Mouse (Mus musculus) neural tube, embryonic 12.5 days (tissue): Measurements from ENCODE around the gene Slc8a1. TPM values are rescaled to one million over a fixed set of nuclear protein-coding genes. Genes with fewer than 3 reads are reported as not detected.
A peak's percentile ranks its signal among the peaks of the same experiment; 100 is the strongest.

Experiments
- ATAC-seq: fragments of 200-750 bp; cut with Nextera tagmentation; 2 replicates; pipeline ENCODE4 v1.8.0; 2017; ENCODE audit warnings: low read depth, mild to moderate bottlenecking, moderate TSS enrichment, moderate library complexity; ENCODE audit not compliant: low FRiP score
- H3K27ac ChIP-seq: fragments of 300-500 bp; sonication (generic); 2 replicates; pipeline ENCODE4 v1.5.1; 2016
- H3K27me3 ChIP-seq: fragments of 300-500 bp; sonication (generic); replicated peaks from 2 replicates; pipeline ENCODE4 v1.6.1; 2016; ENCODE audit warnings: mild to moderate bottlenecking
- H3K36me3 ChIP-seq: fragments of 300-500 bp; sonication (generic); 2 replicates; pipeline ENCODE4 v1.6.1; 2016; ENCODE audit warnings: mild to moderate bottlenecking
- H3K4me1 ChIP-seq: fragments of 300-500 bp; sonication (generic); 2 replicates; pipeline ENCODE4 v1.6.1; 2016
- H3K4me2 ChIP-seq: fragments of 300-500 bp; sonication (generic); replicated peaks from 2 replicates; pipeline ENCODE4 v1.6.1; 2016; ENCODE audit warnings: mild to moderate bottlenecking
- H3K4me3 ChIP-seq: fragments of 300-500 bp; sonication (generic); 2 replicates; pipeline ENCODE4 v1.5.1; 2016
- H3K9ac ChIP-seq: fragments of 300-500 bp; sonication (generic); 2 replicates; pipeline ENCODE4 v1.6.1; 2016; ENCODE audit warnings: mild to moderate bottlenecking
- H3K9me3 ChIP-seq: fragments of 300-500 bp; sonication (generic); 2 replicates; pipeline ENCODE4 v1.6.1; 2016; ENCODE audit warnings: mild to moderate bottlenecking
- WGBS: fragments of 180-500 bp; shearing (Covaris S2); methylation state at CpG from one replicate; pipeline ENCODE4 v1.1.7; 2016; 5-methylcytosine and 5-hydroxymethylcytosine counted together
- polyA plus RNA-seq: library from polyadenylated mRNA; unstranded; fragments of >200 nt; fragmentation: Nextera tagmentation; extraction: Ambion mirVana; gene quantifications from 2 replicates; pipeline ENCODE4 v1.2.1, GENCODE M21; 2016

The Slc8a1 gene
- polyA plus RNA-seq, 1 experiment from 2014 or later, result 8.6 TPM

DNA sequence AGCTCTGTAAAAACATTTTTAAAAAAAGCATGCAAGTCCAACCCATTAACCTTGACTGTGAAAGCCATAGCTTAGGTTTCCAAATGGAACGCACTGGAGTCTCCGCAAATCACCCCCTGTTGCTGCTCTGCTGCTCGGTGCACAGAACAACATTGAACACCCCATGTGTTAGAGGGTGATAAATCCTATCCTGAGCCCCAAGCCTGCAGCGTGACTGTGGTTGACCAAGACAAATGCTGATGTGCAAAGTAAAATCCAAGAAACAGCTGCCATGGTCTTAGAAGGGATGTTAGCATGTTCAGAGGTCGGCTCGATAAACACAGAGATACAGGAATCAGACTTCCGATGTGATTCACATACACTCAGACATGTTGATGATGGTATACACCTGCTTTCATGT is 346.7 kb downstream of the Slc8a1 start:
- H3K9me3 ChIP-seq, result no peaks in the 10 kb centered on the region
- H3K4me3 ChIP-seq, result no peak overlapping the region
- no peaks in the 10 kb centered on the region for H3K27me3 ChIP-seq
- peaks cover 3% of the 10 kb centered on the region; the same call in 1 of the 2 replicates for H3K4me1 ChIP-seq
- H3K27ac ChIP-seq, result no peak overlapping the region
- no peak overlapping the region for H3K4me2 ChIP-seq
- whole genome bisulfite sequencing, result 79% methylated on average over 7 of the region's 7 CpGs
- ATAC-seq, result no peak
- no peak overlapping the region for H3K9ac ChIP-seq
- no peaks in the 10 kb centered on the region for H3K36me3 ChIP-seq

GRCm38 (mm10) chr17:81390790-81391189 is 347.4 kb downstream of the Slc8a1 start:
- no peak for ATAC-seq
- Histone ChIP-seq H3K9ac (no peak overlapping the region), H3K4me2 (no peak overlapping the region), H3K27me3 (no peaks in the 10 kb centered on the region), H3K27ac (no peak overlapping the region), H3K36me3 (no peaks in the 10 kb centered on the region), H3K9me3 (no peaks in the 10 kb centered on the region), H3K4me3 (no peak overlapping the region), H3K4me1 (peaks cover 3% of the 10 kb centered on the region; the same call in 1 of the 2 replicates)
- 88% methylated on average over 3 of the region's 3 CpGs for WGBS

DNA sequence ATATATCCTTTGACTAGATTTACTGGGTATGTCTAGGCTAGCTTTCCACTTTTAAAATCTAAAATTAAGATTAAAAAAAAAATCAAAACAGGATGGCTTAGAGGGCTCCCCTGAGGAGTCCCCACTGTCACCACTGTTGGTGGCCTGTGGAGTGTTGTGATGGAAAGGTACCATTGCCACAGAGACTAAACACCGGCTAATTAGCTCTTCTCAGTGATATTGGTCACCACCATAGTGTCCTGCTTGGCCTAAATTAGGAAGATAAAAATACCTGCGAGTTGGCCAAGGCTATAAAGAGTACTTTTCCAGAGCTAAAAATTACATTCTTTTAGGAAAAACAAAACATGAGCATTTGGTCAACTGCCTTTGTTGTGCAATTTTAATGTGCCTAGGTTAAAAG is 352.1 kb downstream of the Slc8a1 start:
- no peak for ATAC-seq
- H3K36me3 ChIP-seq, result no peaks in the 10 kb centered on the region
- no peak overlapping the region for H3K9ac ChIP-seq
- H3K27ac ChIP-seq, result no peak overlapping the region
- H3K27me3 ChIP-seq, result no peaks in the 10 kb centered on the region
- H3K9me3 ChIP-seq, result no peaks in the 10 kb centered on the region
- 81% methylated on average over 2 of the region's 2 CpGs for WGBS
- no peak overlapping the region for H3K4me2 ChIP-seq
- no peaks in the 10 kb centered on the region for H3K4me1 ChIP-seq
- no peak overlapping the region for H3K4me3 ChIP-seq

DNA sequence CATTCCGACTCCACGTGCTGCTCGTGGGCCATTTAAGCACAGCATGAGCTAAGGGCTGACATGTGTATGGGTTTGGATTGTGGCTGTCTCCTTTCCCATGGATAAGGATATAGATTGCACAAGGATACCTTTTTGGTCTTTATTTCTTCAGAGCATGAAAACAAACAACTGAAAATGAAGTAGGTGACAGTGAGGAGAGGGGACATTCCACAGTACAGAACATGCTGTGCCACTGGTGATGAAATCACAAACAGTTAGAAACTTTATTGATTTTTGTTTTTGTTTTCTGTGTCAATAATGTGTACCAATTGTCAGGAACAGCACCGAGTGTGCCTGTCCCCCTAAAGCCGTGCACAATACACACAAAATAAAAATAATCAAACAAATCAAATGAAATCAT is 352.7 kb downstream of the Slc8a1 start:
- H3K36me3 ChIP-seq, result no peaks in the 10 kb centered on the region
- 85% methylated on average over 5 of the region's 5 CpGs for WGBS
- no peaks in the 10 kb centered on the region for H3K9me3 ChIP-seq
- no peak for ATAC-seq
- H3K27ac ChIP-seq, result no peak overlapping the region
- H3K4me2 ChIP-seq, result no peak overlapping the region
- no peaks in the 10 kb centered on the region for H3K4me1 ChIP-seq
- no peaks in the 10 kb centered on the region for H3K27me3 ChIP-seq
- H3K4me3 ChIP-seq, result no peak overlapping the region
- H3K9ac ChIP-seq, result no peak overlapping the region

DNA sequence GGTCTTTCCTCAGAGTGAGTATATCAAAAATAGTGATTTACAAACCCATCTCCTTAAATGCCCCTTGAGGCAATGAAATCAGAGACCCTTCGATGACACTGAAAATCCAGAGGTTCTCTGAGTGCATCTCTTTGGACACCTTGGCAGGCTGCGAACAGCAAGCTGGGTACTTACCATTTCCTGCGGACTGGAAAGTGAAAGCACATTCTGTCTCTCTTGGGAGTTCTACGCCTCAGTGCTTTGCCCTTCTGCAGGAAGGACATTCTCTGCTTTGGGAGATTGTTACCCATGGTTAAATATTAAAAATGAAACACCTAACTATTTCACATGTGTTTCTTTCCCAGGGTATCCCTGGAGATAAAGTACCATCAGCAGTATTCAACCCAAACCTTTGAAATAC is 354.7 kb downstream of the Slc8a1 start:
- no peak for ATAC-seq
- Histone ChIP-seq H3K4me2 (no peak overlapping the region), H3K36me3 (no peaks in the 10 kb centered on the region), H3K4me3 (no peak overlapping the region), H3K27ac (no peak overlapping the region), H3K9me3 (no peaks in the 10 kb centered on the region), H3K4me1 (no peaks in the 10 kb centered on the region), H3K27me3 (no peaks in the 10 kb centered on the region), H3K9ac (no peak overlapping the region)
- WGBS, result 88% methylated on average over 4 of the region's 4 CpGs

DNA sequence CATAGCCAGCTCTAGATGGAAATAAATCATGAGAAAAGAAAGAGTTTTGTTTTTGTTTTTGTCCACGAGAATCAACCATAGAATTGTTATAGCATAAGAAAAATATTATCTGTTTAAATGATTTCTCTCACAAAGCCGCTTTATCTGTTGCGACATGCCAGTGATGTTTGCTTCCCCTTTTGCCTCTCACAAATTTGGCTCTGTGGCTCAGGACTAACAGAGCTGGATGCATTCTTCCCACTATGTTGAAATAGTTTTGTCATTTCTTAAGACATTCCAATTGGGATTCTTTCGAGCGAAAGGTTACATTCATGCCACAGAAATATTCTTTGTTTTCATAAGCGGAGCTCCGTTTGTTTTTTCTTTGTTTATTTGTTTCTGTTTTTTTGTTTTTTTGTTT is 359.7 kb downstream of the Slc8a1 start:
- 86% methylated on average over 7 of the region's 7 CpGs for WGBS
- no peak overlapping the region for H3K4me2 ChIP-seq
- ATAC-seq, result no peak

DNA sequence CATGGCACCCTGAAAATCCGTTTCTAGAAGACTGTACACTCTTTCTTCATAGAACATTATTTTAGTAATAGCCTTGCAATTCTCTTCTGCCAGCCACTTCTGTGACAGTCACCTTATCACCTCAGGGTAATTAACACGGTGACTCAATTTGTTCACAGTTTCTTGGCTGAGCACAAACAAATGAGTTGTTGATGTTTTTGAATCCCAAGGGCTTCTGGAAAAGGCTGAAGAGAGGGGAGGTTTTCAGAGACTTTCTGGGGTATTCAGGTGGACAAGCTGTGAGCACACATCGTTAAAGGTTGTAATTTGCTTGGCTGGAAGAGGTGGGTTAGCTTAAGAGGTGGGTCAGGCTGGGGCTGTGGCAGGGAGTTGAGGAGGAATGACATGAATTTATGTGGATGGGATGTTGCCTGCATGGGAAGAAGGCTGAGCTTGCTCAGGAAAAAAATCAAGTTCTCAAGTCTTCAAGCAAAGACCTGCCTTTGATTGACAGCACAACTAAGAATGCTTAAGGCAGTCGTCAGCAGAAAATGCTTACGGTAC is 360.3 kb downstream of the Slc8a1 start:
- Histone ChIP-seq H3K4me2 (no peak overlapping the region), H3K4me1 (peaks cover 7% of the 10 kb centered on the region), H3K36me3 (no peaks in the 10 kb centered on the region), H3K9me3 (no peaks in the 10 kb centered on the region), H3K27me3 (no peaks in the 10 kb centered on the region), H3K4me3 (no peak overlapping the region), H3K9ac (no peak overlapping the region), H3K27ac (no peak overlapping the region)
- ATAC-seq, result 0 out of 2 replicates have a peak, but pooled peaks have one; percentile 6
- WGBS, result 44% methylated on average over 5 of the region's 5 CpGs

More for the DNA sequence above, 359.7 kb downstream of the Slc8a1 start:
- Histone ChIP-seq H3K27ac (no peak overlapping the region), H3K36me3 (no peaks in the 10 kb centered on the region), H3K4me1 (peaks cover 7% of the 10 kb centered on the region), H3K27me3 (no peaks in the 10 kb centered on the region), H3K9ac (no peak overlapping the region), H3K9me3 (no peaks in the 10 kb centered on the region), H3K4me3 (no peak overlapping the region)

- no peak overlapping the region for H3K4me2 ChIP-seq
- H3K36me3 ChIP-seq, result no peaks in the 10 kb centered on the region
- H3K4me1 ChIP-seq, result peaks cover 7% of the 10 kb centered on the region
- no peaks in the 10 kb centered on the region for H3K27me3 ChIP-seq
- H3K4me3 ChIP-seq, result no peak overlapping the region
- H3K9ac ChIP-seq, result no peak overlapping the region
- no peaks in the 10 kb centered on the region for H3K9me3 ChIP-seq
- H3K27ac ChIP-seq, result no peak overlapping the region
- 10% methylated on average over 1 of the region's 1 CpGs for WGBS
- ATAC-seq, result peak; percentile 91
Observed at GRCm38 (mm10) chr17:81377195-81377594, 361.0 kb downstream of the Slc8a1 start.

GRCm38 (mm10) chr17:81375901-81376300 is 362.3 kb downstream of the Slc8a1 start:
- no peak overlapping the region for H3K4me2 ChIP-seq
- 80% methylated on average over 6 of the region's 6 CpGs for WGBS
- no peaks in the 10 kb centered on the region for H3K27me3 ChIP-seq
- no peak overlapping the region for H3K9ac ChIP-seq
- H3K4me3 ChIP-seq, result no peak overlapping the region
- no peak for ATAC-seq
- peaks cover 7% of the 10 kb centered on the region for H3K4me1 ChIP-seq
- H3K9me3 ChIP-seq, result no peaks in the 10 kb centered on the region
- no peak overlapping the region for H3K27ac ChIP-seq
- H3K36me3 ChIP-seq, result no peaks in the 10 kb centered on the region

GRCm38 (mm10) chr17:81369036-81369435 is 369.1 kb downstream of the Slc8a1 start:
- no peak overlapping the region for H3K27ac ChIP-seq
- no peak overlapping the region for H3K4me2 ChIP-seq
- WGBS, result 85% methylated on average over 2 of the region's 2 CpGs
- H3K9me3 ChIP-seq, result no peaks in the 10 kb centered on the region
- no peaks in the 10 kb centered on the region for H3K36me3 ChIP-seq
- no peak for ATAC-seq
- no peaks in the 10 kb centered on the region for H3K4me1 ChIP-seq
- H3K9ac ChIP-seq, result no peak overlapping the region
- H3K27me3 ChIP-seq, result no peaks in the 10 kb centered on the region
- H3K4me3 ChIP-seq, result no peak overlapping the region

DNA sequence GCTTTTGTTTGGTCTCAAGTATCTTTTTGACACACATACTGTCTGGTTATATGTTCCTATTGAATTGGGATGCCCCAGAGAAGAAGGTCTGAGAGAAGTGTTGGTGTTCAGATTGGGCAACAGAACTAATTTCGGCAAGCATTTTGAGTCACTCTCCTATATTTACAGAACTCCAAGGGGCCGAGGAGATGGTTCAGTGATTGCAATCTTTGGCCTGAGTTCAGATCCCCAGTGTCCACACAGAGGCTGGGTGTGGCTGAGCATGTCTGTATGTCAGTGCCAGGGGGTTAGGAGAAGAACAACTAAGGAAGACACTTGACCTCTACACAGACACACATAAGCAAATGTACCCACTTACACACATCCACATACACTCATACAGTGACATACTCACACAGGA is 369.7 kb downstream of the Slc8a1 start:
- Histone ChIP-seq H3K27me3 (no peaks in the 10 kb centered on the region), H3K4me1 (no peaks in the 10 kb centered on the region), H3K27ac (no peak overlapping the region), H3K9me3 (no peaks in the 10 kb centered on the region), H3K36me3 (no peaks in the 10 kb centered on the region), H3K9ac (no peak overlapping the region), H3K4me2 (no peak overlapping the region), H3K4me3 (no peak overlapping the region)
- no peak for ATAC-seq
- WGBS, result 88% methylated on average over 2 of the region's 2 CpGs

DNA sequence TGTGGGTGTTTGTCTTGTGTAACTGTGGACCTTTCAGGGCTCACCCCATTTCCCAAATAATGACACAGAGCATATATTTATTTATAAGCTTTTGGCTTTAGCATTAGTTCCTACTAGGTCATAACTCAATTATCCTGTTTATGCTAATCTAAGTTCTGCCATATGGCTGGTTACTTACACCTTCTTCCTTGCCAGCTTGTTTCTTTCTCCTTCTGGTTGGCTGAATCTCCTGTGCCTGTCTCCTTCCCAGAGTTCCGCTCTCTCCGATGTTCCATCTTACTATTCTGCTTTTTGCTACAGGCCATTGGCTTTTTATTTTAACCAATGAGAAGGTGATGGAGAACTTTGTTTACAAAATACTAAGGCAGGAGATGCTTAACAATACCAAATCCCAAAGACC is 374.8 kb downstream of the Slc8a1 start:
- Histone ChIP-seq H3K4me1 (no peaks in the 10 kb centered on the region), H3K27me3 (no peaks in the 10 kb centered on the region), H3K9me3 (no peaks in the 10 kb centered on the region), H3K27ac (no peak overlapping the region), H3K36me3 (no peaks in the 10 kb centered on the region), H3K4me3 (no peak overlapping the region), H3K4me2 (no peak overlapping the region), H3K9ac (no peak overlapping the region)
- 98% methylated on average over 2 of the region's 2 CpGs for WGBS
- no peak for ATAC-seq

- Histone ChIP-seq H3K4me1 (no peaks in the 10 kb centered on the region), H3K9ac (no peak overlapping the region), H3K36me3 (no peaks in the 10 kb centered on the region), H3K27me3 (no peaks in the 10 kb centered on the region), H3K4me2 (no peak overlapping the region), H3K27ac (no peak overlapping the region), H3K9me3 (no peaks in the 10 kb centered on the region), H3K4me3 (no peak overlapping the region)
- 89% methylated on average over 2 of the region's 2 CpGs for WGBS
- ATAC-seq, result no peak
Observed at GRCm38 (mm10) chr17:81360571-81360970, 377.6 kb downstream of the Slc8a1 start.
